Mouse (Mus musculus) urinary bladder, adult 2 months (tissue): ENCODE measurements around the gene Nfic. TPM values are rescaled to one million over a fixed set of nuclear protein-coding genes. Genes with fewer than 3 reads are reported as not detected.

ENCODE experiments used
- DNase-seq: peaks from one replicate; pipeline ENCODE4 v3.0.0; 2022; ENCODE audit warnings: low spot score
- polyA plus RNA-seq: library from polyadenylated mRNA; depleted of rRNA; stranded (reverse); fragments of >200 nt; gene quantifications from 2 replicates; pipeline ENCODE4 v1.2.3, GENCODE M21; 2012; rRNA removed

Gene Nfic
- 28.4 and 67.0 TPM in 2 replicates for polyA plus RNA-seq

GRCm38 (mm10) chr10:81455181-81455895, at the start of gene Nfic:
Gene Nfic (minus strand): TSS chr10:81455635.
- peak; percentile 19 for DNase-seq

GRCm38 (mm10) chr10:81502658-81503057, 47.2 kb upstream of the Nfic start:
- peak; percentile 88 for DNase-seq

- no peak for DNase-seq
Observed at GRCm38 (mm10) chr10:81501863-81502262, 46.4 kb upstream of the Nfic start.

- DNase-seq, result no peak
Observed at GRCm38 (mm10) chr10:81500032-81500431, 44.6 kb upstream of the Nfic start, which contains the start of gene S1pr4. Gene S1pr4 (minus strand): TSS chr10:81500132.

- no peak for DNase-seq
Observed at GRCm38 (mm10) chr10:81499250-81499901, 43.9 kb upstream of the Nfic start.

- no peak for DNase-seq
Observed at GRCm38 (mm10) chr10:81498316-81499249, 43.1 kb upstream of the Nfic start.

- DNase-seq, result no peak
Observed at GRCm38 (mm10) chr10:81497401-81498270, 42.2 kb upstream of the Nfic start.

GRCm38 (mm10) chr10:81496969-81497368, 41.5 kb upstream of the Nfic start:
- DNase-seq, result no peak

GRCm38 (mm10) chr10:81496264-81496901, 40.9 kb upstream of the Nfic start, which contains the start of gene Ncln:
Gene Ncln (minus strand): TSS chr10:81496392.
- DNase-seq, result peak; percentile 91

- no peak for DNase-seq
Observed at GRCm38 (mm10) chr10:81495616-81496263, 40.3 kb upstream of the Nfic start.

- no peak for DNase-seq
Observed at GRCm38 (mm10) chr10:81495151-81495550, 39.7 kb upstream of the Nfic start.

- DNase-seq, result no peak
Observed at GRCm38 (mm10) chr10:81494260-81495041, 39.0 kb upstream of the Nfic start.

- DNase-seq, result no peak
Observed at GRCm38 (mm10) chr10:81493601-81494220, 38.3 kb upstream of the Nfic start.

- no peak for DNase-seq
Observed at GRCm38 (mm10) chr10:81492606-81493240, 37.3 kb upstream of the Nfic start.

GRCm38 (mm10) chr10:81491018-81491417, 35.6 kb upstream of the Nfic start:
- DNase-seq, result no peak

- DNase-seq, result no peak
Observed at GRCm38 (mm10) chr10:81489941-81490340, 34.5 kb upstream of the Nfic start.

- DNase-seq, result no peak
Observed at GRCm38 (mm10) chr10:81488081-81488480, 32.6 kb upstream of the Nfic start.

- DNase-seq, result no peak
Observed at GRCm38 (mm10) chr10:81486496-81486895, 31.1 kb upstream of the Nfic start.
